Comparison of ENCODE assay signal across 9 mouse cellular contexts in genomic region chr14:62389729-62390536, GRCm38 (mm10).
A peak's percentile ranks its signal among the peaks of the same experiment; 100 is the strongest.
DNase-seq lines count a peak whose midpoint lies in the region; ATAC-seq and TF ChIP-seq lines count a peak whose summit lies in the region.
"Had no signal": no experiment of that assay in that cellular context is flagged by ENCODE, and none has a peak within 500 bp of the region (broad histone marks: within the 10 kb centered on the region; RNA-seq: fewer than 3 reads in every experiment).

No protein-coding gene starts in this region.

- no peaks in the 10 kb centered on the region for H3K27me3 ChIP-seq in hindbrain, embryonic 15.5 days
- H3K27me3 ChIP-seq in stomach, postnatal 0 days (ENCODE audit: control insufficient read depth, insufficient read depth, low read length), result no peaks in the 10 kb centered on the region

- no peak overlapping the region for H3K4me3 ChIP-seq in hindbrain, embryonic 15.5 days
- no peak overlapping the region for H3K4me3 ChIP-seq in stomach, postnatal 0 days (ENCODE audit: low read depth, low read length)

- H3K9me3 ChIP-seq in hindbrain, embryonic 15.5 days, result no peaks in the 10 kb centered on the region
- no peaks in the 10 kb centered on the region for H3K9me3 ChIP-seq in stomach, postnatal 0 days (ENCODE audit: control insufficient read depth, low read length)

- peaks cover 10% of the 10 kb centered on the region; the same call in 1 of the 2 replicates for H3K4me1 ChIP-seq in hindbrain, embryonic 15.5 days (replicated peaks)
- H3K4me1 ChIP-seq in stomach, postnatal 0 days (replicated peaks; ENCODE audit: control insufficient read depth, insufficient read depth), result no peaks in the 10 kb centered on the region

- ATAC-seq in frontal cortex, adult (ENCODE audit: low TSS enrichment), result peak; percentile 64
- ATAC-seq in hindbrain, embryonic 15.5 days (ENCODE audit: low FRiP score, low read depth), result peak; percentile 71
- no peak for ATAC-seq in CD4-positive, CD25-positive, alpha-beta regulatory T cell, adult 4 months
- no peak for ATAC-seq in stomach, postnatal 0 days (ENCODE audit: low FRiP score, low TSS enrichment)

- 62% methylated on average over 9 of the region's 9 CpGs for WGBS in hindbrain, embryonic 15.5 days
- 66% methylated on average over 9 of the region's 9 CpGs for WGBS in stomach, postnatal 0 days

- TF ChIP-seq EP300 in stomach, postnatal 0 days (optimal IDR thresholded peaks at IDR 0.05), result no peak

- peak overlapping the region; percentile 20 for H3K4me2 ChIP-seq in hindbrain, embryonic 15.5 days
- no peak overlapping the region for H3K4me2 ChIP-seq in stomach, postnatal 0 days (replicated peaks; ENCODE audit: low read depth)

- no peak overlapping the region for H3K9ac ChIP-seq in hindbrain, embryonic 15.5 days
- H3K9ac ChIP-seq in stomach, postnatal 0 days (ENCODE audit: low read length), result no peak overlapping the region

- peak overlapping the region; percentile 58; the same call in 1 of the 2 replicates for H3K27ac ChIP-seq in hindbrain, embryonic 15.5 days (replicated peaks)
- no peak overlapping the region for H3K27ac ChIP-seq in stomach, postnatal 0 days (replicated peaks)

- no peak for TF ChIP-seq CTCF in stomach, postnatal 0 days (IDR thresholded peaks at IDR 0.05; ENCODE audit: low read depth)

- H3K36me3 ChIP-seq in hindbrain, embryonic 15.5 days, result no peaks in the 10 kb centered on the region
- H3K36me3 ChIP-seq in stomach, postnatal 0 days (ENCODE audit: control insufficient read depth, insufficient read depth, low read length), result no peaks in the 10 kb centered on the region

- no peak for DNase-seq in frontal cortex, postnatal 25 days (ENCODE audit: low spot score in 2 of 2)
- peak; percentile 7 for DNase-seq in retina, postnatal 1 day
- DNase-seq in retina, embryonic 14.5 days (ENCODE audit: low spot score), result no peak
- DNase-seq in right cerebral cortex, adult 2 months (ENCODE audit: low spot score in 2 of 2), result peak; percentile 36 to 40
- no peak for DNase-seq in stomach, postnatal 0 days (ENCODE audit: low spot score)
- DNase-seq: adrenal gland, adult 2 months had no signal

Comparison
In these comparisons a context has a peak if more than half of its experiments do, and no peak if none do; other contexts are left out.
1. DNase-seq: peak in retina, postnatal 1 day (single experiment) and right cerebral cortex, adult 2 months (2 of 2); none in frontal cortex, postnatal 25 days (0 of 2), retina, embryonic 14.5 days (single experiment) and stomach, postnatal 0 days (single experiment).
2. ATAC-seq: peak in frontal cortex, adult (single experiment) and hindbrain, embryonic 15.5 days (single experiment); none in CD4-positive, CD25-positive, alpha-beta regulatory T cell, adult 4 months (single experiment) and stomach, postnatal 0 days (single experiment).